Mouse (Mus musculus): ENCODE measurements at regions not wholly inside any gene's neighbourhood (a gene's known extent, or its start where the extent isn't known, plus 50 kb on each side); places are given as distances from the start of the nearest gene placed in this dataset.

DNA sequence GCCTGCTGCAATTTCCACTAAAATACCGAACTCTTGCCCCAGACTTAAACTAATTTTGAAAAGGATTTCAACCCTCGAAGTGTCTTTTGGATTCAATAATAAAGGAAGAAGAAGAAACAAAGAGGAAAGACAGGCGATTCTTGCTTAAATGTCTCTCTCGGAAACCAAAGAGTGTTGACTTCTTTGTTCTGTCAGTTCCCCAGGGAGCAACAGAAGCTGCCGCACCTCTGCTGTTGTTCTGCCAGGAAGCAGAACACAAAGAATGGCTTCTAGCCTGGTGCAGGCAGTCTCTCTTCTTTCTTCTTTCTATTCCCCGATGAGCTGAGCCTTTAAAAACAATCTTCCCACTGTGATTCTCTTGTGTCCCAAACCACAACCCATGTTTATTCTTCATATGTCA, 104.9 kb upstream of the Krr1 start:
- ATAC-seq (replicated peaks; ENCODE audit: low FRiP score) = no peak; the same call in 1 of the 2 replicates
- Histone ChIP-seq H3K4me1 (replicated peaks; ENCODE audit: control insufficient read depth, insufficient read depth, low read length) (0 out of 2 replicates have a peak, but pooled peaks cover 3% of the 10 kb centered on the region), H3K4me3 (ENCODE audit: low read depth, low read length) (no peak overlapping the region), H3K27ac (ENCODE audit: low read depth, low read length) (0 out of 2 replicates have a peak overlapping the region, but pooled peaks have one; percentile 1), H3K4me2 (ENCODE audit: low read depth, low read length, severe bottlenecking) (no peak overlapping the region), H3K27me3 (ENCODE audit: control insufficient read depth, insufficient read depth, low read length) (no peaks in the 10 kb centered on the region), H3K9ac (ENCODE audit: low read length) (no peak overlapping the region), H3K9me3 (ENCODE audit: control insufficient read depth, low read length) (no peaks in the 10 kb centered on the region), H3K36me3 (ENCODE audit: control insufficient read depth, insufficient read depth, low read length) (no peaks in the 10 kb centered on the region)
- 2% methylated on average over 6 of the region's 6 CpGs for WGBS
- no peak for DNase-seq (ENCODE audit: low spot score)

- Histone ChIP-seq H3K36me3 (ENCODE audit: control insufficient read depth, insufficient read depth, low read length) (no peaks in the 10 kb centered on the region), H3K4me2 (ENCODE audit: low read depth, low read length, severe bottlenecking) (no peak overlapping the region), H3K9ac (ENCODE audit: low read length) (no peak overlapping the region), H3K27me3 (ENCODE audit: control insufficient read depth, insufficient read depth, low read length) (no peaks in the 10 kb centered on the region), H3K27ac (ENCODE audit: low read depth, low read length) (no peak overlapping the region), H3K9me3 (ENCODE audit: control insufficient read depth, low read length) (no peaks in the 10 kb centered on the region), H3K4me1 (replicated peaks; ENCODE audit: control insufficient read depth, insufficient read depth, low read length) (no peaks in the 10 kb centered on the region), H3K4me3 (ENCODE audit: low read depth, low read length) (no peak overlapping the region)
- DNase-seq (ENCODE audit: low spot score) = no peak
- no peak for ATAC-seq (replicated peaks; ENCODE audit: low FRiP score)
- WGBS = 79% methylated on average over 3 of the region's 3 CpGs
These were observed 92.1 kb upstream of the Krr1 start for GRCm38 (mm10) chr10:111880354-111880753.

DNA sequence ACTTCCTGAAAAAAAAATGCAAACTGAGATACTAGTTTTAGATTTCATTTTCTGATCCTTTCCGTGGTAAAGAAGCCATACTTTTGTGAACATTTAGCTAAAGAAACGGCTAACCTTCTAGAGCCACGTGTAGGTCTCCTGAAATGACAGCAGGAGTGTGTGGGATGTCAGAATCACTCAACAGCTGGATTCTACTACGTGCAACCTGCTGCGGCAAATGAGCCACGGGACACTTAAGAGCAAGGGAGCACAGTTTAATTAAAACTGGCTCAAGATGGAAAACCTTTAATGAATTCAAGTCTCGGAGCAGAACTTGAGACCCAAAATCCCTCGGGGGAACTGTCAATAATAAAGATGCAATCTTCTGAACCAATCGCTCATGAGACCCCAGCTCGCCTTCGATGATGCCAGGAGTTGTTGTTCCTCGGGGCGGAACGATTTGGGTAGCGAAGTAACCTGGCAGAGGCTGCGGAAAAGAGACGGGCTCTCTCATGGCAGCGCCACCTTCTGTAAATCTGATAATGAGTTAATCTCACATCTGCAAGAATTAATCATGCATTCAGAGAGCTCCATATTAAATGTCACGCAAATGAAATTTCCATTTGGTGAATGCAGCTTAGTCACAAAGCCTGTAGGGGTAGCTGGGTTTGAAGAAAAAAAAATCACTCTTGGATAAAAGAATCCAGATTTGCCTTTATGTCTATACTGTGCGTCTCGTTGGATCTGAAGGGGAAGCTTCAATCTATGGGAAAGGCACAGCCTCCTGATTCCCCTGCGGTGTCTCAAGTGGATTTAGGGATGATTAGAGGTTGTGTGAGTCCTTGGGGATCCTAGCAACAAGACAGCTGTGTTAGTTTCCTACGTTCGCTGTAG, 90.9 kb upstream of the Krr1 start:
- Histone ChIP-seq H3K4me1 (replicated peaks; ENCODE audit: control insufficient read depth, insufficient read depth, low read length) (no peaks in the 10 kb centered on the region), H3K36me3 (ENCODE audit: control insufficient read depth, insufficient read depth, low read length) (no peaks in the 10 kb centered on the region), H3K27ac (ENCODE audit: low read depth, low read length) (no peak overlapping the region), H3K9me3 (ENCODE audit: control insufficient read depth, low read length) (no peaks in the 10 kb centered on the region), H3K27me3 (ENCODE audit: control insufficient read depth, insufficient read depth, low read length) (no peaks in the 10 kb centered on the region), H3K4me2 (ENCODE audit: low read depth, low read length, severe bottlenecking) (no peak overlapping the region), H3K4me3 (ENCODE audit: low read depth, low read length) (no peak overlapping the region), H3K9ac (ENCODE audit: low read length) (no peak overlapping the region)
- ATAC-seq (replicated peaks; ENCODE audit: low FRiP score) (0 out of 2 replicates have a peak, but pooled peaks have one; percentile 58), DNase-seq (ENCODE audit: low spot score) (no peak)
- WGBS = 70% methylated on average over 24 of the region's 24 CpGs

DNA sequence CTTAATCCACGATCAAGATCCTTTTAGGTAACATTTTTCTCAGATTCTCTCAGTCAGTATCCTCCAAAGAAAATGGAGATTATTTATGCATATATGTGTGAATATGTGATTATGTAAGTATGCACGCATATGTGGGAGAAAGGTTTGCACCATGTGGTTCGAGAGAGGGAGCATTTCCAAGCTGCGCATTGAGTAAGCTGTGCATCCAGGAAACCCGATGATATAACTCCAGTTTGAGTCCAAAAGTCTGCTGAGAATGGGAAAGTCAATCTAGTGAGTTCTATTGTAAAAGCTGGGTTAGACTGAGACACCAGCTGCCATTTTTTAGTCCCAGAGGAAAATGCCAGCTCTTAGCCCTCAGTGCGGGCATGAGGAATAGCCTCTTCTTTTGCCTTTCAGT, 89.9 kb upstream of the Krr1 start:
- no peaks in the 10 kb centered on the region for H3K36me3 ChIP-seq (ENCODE audit: control insufficient read depth, insufficient read depth, low read length)
- no peaks in the 10 kb centered on the region for H3K9me3 ChIP-seq (ENCODE audit: control insufficient read depth, low read length)
- DNase-seq (ENCODE audit: low spot score) = no peak
- no peaks in the 10 kb centered on the region for H3K4me1 ChIP-seq (replicated peaks; ENCODE audit: control insufficient read depth, insufficient read depth, low read length)
- no peak for ATAC-seq (replicated peaks; ENCODE audit: low FRiP score)
- no peak overlapping the region for H3K9ac ChIP-seq (ENCODE audit: low read length)
- 92% methylated on average over 6 of the region's 6 CpGs for WGBS
- H3K4me2 ChIP-seq (ENCODE audit: low read depth, low read length, severe bottlenecking) = no peak overlapping the region
- H3K4me3 ChIP-seq (ENCODE audit: low read depth, low read length) = no peak overlapping the region
- no peaks in the 10 kb centered on the region for H3K27me3 ChIP-seq (ENCODE audit: control insufficient read depth, insufficient read depth, low read length)
- no peak overlapping the region for H3K27ac ChIP-seq (ENCODE audit: low read depth, low read length)

GRCm38 (mm10) chr10:111884701-111885100, 87.8 kb upstream of the Krr1 start:
- Histone ChIP-seq H3K36me3 (ENCODE audit: control insufficient read depth, insufficient read depth, low read length) (no peaks in the 10 kb centered on the region), H3K27ac (ENCODE audit: low read depth, low read length) (no peak overlapping the region), H3K4me3 (ENCODE audit: low read depth, low read length) (no peak overlapping the region), H3K9me3 (ENCODE audit: control insufficient read depth, low read length) (no peaks in the 10 kb centered on the region), H3K4me2 (ENCODE audit: low read depth, low read length, severe bottlenecking) (no peak overlapping the region), H3K27me3 (ENCODE audit: control insufficient read depth, insufficient read depth, low read length) (no peaks in the 10 kb centered on the region), H3K4me1 (replicated peaks; ENCODE audit: control insufficient read depth, insufficient read depth, low read length) (no peaks in the 10 kb centered on the region), H3K9ac (ENCODE audit: low read length) (no peak overlapping the region)
- DNase-seq (ENCODE audit: low spot score) = no peak
- 91% methylated on average over 4 of the region's 4 CpGs for WGBS
- ATAC-seq (replicated peaks; ENCODE audit: low FRiP score) = no peak

DNA sequence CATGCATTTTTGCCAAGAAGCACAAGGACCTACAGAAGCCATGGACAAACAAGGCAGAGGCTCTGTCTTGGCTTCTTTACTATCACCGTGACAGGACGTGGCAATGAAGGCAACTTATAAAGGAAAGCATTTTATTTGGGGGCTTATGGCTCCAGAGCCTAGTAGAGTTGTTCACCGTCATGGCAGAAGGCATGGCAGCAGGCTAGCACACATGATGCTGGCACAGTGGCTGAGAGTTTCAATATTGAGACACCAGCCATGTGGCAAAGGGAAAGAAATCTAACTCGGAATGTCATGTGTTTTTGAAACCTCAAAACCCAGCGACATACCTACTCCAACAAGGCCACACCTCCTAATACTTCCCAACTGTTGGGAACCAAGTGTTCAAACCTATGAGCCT, 83.4 kb upstream of the Krr1 start:
- Histone ChIP-seq H3K36me3 (ENCODE audit: control insufficient read depth, insufficient read depth, low read length) (no peaks in the 10 kb centered on the region), H3K4me3 (ENCODE audit: low read depth, low read length) (no peak overlapping the region), H3K27me3 (ENCODE audit: control insufficient read depth, insufficient read depth, low read length) (no peaks in the 10 kb centered on the region), H3K27ac (ENCODE audit: low read depth, low read length) (no peak overlapping the region), H3K4me2 (ENCODE audit: low read depth, low read length, severe bottlenecking) (no peak overlapping the region), H3K4me1 (replicated peaks; ENCODE audit: control insufficient read depth, insufficient read depth, low read length) (no peaks in the 10 kb centered on the region), H3K9ac (ENCODE audit: low read length) (no peak overlapping the region), H3K9me3 (ENCODE audit: control insufficient read depth, low read length) (no peaks in the 10 kb centered on the region)
- DNase-seq (ENCODE audit: low spot score) = no peak
- no peak for ATAC-seq (replicated peaks; ENCODE audit: low FRiP score)
- 92% methylated on average over 5 of the region's 5 CpGs for WGBS

DNA sequence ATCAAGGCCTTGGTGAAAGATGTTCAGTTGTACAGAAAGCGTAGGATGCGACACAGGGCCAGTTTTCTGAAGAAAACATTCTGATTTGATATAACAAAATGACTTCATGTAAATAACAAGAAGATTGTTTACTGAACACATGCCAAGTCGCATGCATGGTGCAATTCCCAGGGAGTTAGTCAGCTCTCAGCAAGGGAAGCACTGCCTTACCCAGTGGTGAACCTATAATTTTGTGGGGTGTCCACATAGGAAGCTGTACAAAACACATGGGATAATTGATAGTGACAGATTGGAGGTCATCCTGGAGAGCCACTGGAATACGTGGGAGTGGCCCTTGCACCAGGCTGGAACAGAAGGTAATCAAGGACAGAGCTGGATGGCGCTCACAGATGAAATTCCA, 79.0 kb upstream of the Krr1 start:
- WGBS = 91% methylated on average over 5 of the region's 5 CpGs

GRCm38 (mm10) chr10:111893941-111894340, 78.5 kb upstream of the Krr1 start:
- no peak for ATAC-seq (replicated peaks; ENCODE audit: low FRiP score)
- DNase-seq (ENCODE audit: low spot score) = no peak
- 83% methylated on average over 8 of the region's 8 CpGs for WGBS
- H3K9me3 ChIP-seq (ENCODE audit: control insufficient read depth, low read length) = no peaks in the 10 kb centered on the region
- no peaks in the 10 kb centered on the region for H3K27me3 ChIP-seq (ENCODE audit: control insufficient read depth, insufficient read depth, low read length)
- no peaks in the 10 kb centered on the region for H3K4me1 ChIP-seq (replicated peaks; ENCODE audit: control insufficient read depth, insufficient read depth, low read length)
- no peak overlapping the region for H3K4me3 ChIP-seq (ENCODE audit: low read depth, low read length)
- no peak overlapping the region for H3K4me2 ChIP-seq (ENCODE audit: low read depth, low read length, severe bottlenecking)
- no peak overlapping the region for H3K27ac ChIP-seq (ENCODE audit: low read depth, low read length)
- H3K36me3 ChIP-seq (ENCODE audit: control insufficient read depth, insufficient read depth, low read length) = no peaks in the 10 kb centered on the region
- no peak overlapping the region for H3K9ac ChIP-seq (ENCODE audit: low read length)

More for the DNA sequence above, 79.0 kb upstream of the Krr1 start:
- Histone ChIP-seq H3K36me3 (ENCODE audit: control insufficient read depth, insufficient read depth, low read length) (no peaks in the 10 kb centered on the region), H3K4me3 (ENCODE audit: low read depth, low read length) (no peak overlapping the region), H3K27me3 (ENCODE audit: control insufficient read depth, insufficient read depth, low read length) (no peaks in the 10 kb centered on the region), H3K4me1 (replicated peaks; ENCODE audit: control insufficient read depth, insufficient read depth, low read length) (no peaks in the 10 kb centered on the region), H3K9me3 (ENCODE audit: control insufficient read depth, low read length) (no peaks in the 10 kb centered on the region), H3K4me2 (ENCODE audit: low read depth, low read length, severe bottlenecking) (no peak overlapping the region), H3K27ac (ENCODE audit: low read depth, low read length) (no peak overlapping the region), H3K9ac (ENCODE audit: low read length) (no peak overlapping the region)
- DNase-seq (ENCODE audit: low spot score) (no peak), ATAC-seq (replicated peaks; ENCODE audit: low FRiP score) (no peak)

DNA sequence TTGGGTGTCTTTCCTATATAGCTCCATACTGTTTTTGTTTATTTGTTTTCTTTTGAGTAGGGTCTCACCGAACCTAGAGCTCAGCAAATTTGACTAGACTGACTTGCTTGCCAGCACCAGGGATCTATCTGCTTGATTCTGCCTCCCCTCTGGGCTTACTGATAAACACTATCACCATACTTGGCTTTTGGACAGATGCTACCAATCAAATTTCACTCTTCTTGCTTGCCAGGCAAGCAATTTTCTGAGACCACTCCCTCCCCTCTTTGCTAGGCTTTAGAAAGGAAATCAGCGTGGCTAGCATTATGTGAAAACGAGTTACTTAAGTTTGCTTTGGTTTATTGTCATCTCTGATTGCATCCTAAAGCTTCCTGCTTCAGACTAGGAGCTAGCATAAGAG, 75.1 kb upstream of the Krr1 start:
- peaks cover 2% of the 10 kb centered on the region; the same call in 1 of the 2 replicates for H3K4me1 ChIP-seq (replicated peaks; ENCODE audit: control insufficient read depth, insufficient read depth, low read length)
- no peaks in the 10 kb centered on the region for H3K36me3 ChIP-seq (ENCODE audit: control insufficient read depth, insufficient read depth, low read length)
- no peak overlapping the region for H3K9ac ChIP-seq (ENCODE audit: low read length)
- ATAC-seq (replicated peaks; ENCODE audit: low FRiP score) (no peak), DNase-seq (ENCODE audit: low spot score) (no peak)
- H3K27ac ChIP-seq (ENCODE audit: low read depth, low read length) = no peak overlapping the region
- H3K27me3 ChIP-seq (ENCODE audit: control insufficient read depth, insufficient read depth, low read length) = no peaks in the 10 kb centered on the region
- H3K4me2 ChIP-seq (ENCODE audit: low read depth, low read length, severe bottlenecking) = no peak overlapping the region
- WGBS = 78% methylated on average over 3 of the region's 3 CpGs
- no peak overlapping the region for H3K4me3 ChIP-seq (ENCODE audit: low read depth, low read length)
- no peaks in the 10 kb centered on the region for H3K9me3 ChIP-seq (ENCODE audit: control insufficient read depth, low read length)
